Mouse (Mus musculus): ENCODE data around the gene Rab3d. TPM values are rescaled to one million over a fixed set of nuclear protein-coding genes. Genes with fewer than 3 reads are reported as not detected.
A peak's percentile ranks its signal among the peaks of the same experiment; 100 is the strongest.

Rab3d gene
- polyA plus RNA-seq, 1 experiment: 0.07 TPM

GRCm38 (mm10) chr9:21924099-21924493, 6.1 kb upstream of the Rab3d start:
- peaks cover 5% of the 10 kb centered on the region for H3K27me3 ChIP-seq (ENCODE audit: control insufficient read depth)
- H3K36me3 ChIP-seq (ENCODE audit: control insufficient read depth): peaks cover 5% of the 10 kb centered on the region
- H3K4me3 ChIP-seq (replicated peaks): no peak overlapping the region
- H3K4me1 ChIP-seq (ENCODE audit: control insufficient read depth): peaks cover 23% of the 10 kb centered on the region
- no peak for TF ChIP-seq TAL1 (IDR thresholded peaks at IDR 0.05; ENCODE audit: low read length)
- no peak for TF ChIP-seq GATA1 (IDR thresholded peaks at IDR 0.05; ENCODE audit: low read length)
- peaks cover 8% of the 10 kb centered on the region for H3K9me3 ChIP-seq (ENCODE audit: control insufficient read depth, low read length)

GRCm38 (mm10) chr9:21923490-21924098, 5.6 kb upstream of the Rab3d start:
- Histone ChIP-seq H3K9me3 (ENCODE audit: control insufficient read depth, low read length) (peaks cover 8% of the 10 kb centered on the region), H3K4me3 (replicated peaks) (no peak overlapping the region), H3K36me3 (ENCODE audit: control insufficient read depth) (peaks cover 5% of the 10 kb centered on the region), H3K27me3 (ENCODE audit: control insufficient read depth) (peaks cover 5% of the 10 kb centered on the region), H3K4me1 (ENCODE audit: control insufficient read depth) (peaks cover 26% of the 10 kb centered on the region)
- no peak for TF ChIP-seq GATA1 (IDR thresholded peaks at IDR 0.05; ENCODE audit: low read length)
- no peak for TF ChIP-seq TAL1 (IDR thresholded peaks at IDR 0.05; ENCODE audit: low read length)

GRCm38 (mm10) chr9:21923036-21923435, 5.0 kb upstream of the Rab3d start:
- peaks cover 5% of the 10 kb centered on the region for H3K36me3 ChIP-seq (ENCODE audit: control insufficient read depth)
- H3K4me1 ChIP-seq (ENCODE audit: control insufficient read depth): peaks cover 32% of the 10 kb centered on the region
- H3K4me3 ChIP-seq (replicated peaks): no peak overlapping the region
- peaks cover 8% of the 10 kb centered on the region for H3K9me3 ChIP-seq (ENCODE audit: control insufficient read depth, low read length)
- TF ChIP-seq TAL1 (IDR thresholded peaks at IDR 0.05; ENCODE audit: low read length): no peak
- no peak for TF ChIP-seq GATA1 (IDR thresholded peaks at IDR 0.05; ENCODE audit: low read length)
- peaks cover 5% of the 10 kb centered on the region for H3K27me3 ChIP-seq (ENCODE audit: control insufficient read depth)

- peaks cover 5% of the 10 kb centered on the region for H3K36me3 ChIP-seq (ENCODE audit: control insufficient read depth)
- peaks cover 21% of the 10 kb centered on the region for H3K4me1 ChIP-seq (ENCODE audit: control insufficient read depth)
- no peak overlapping the region for H3K4me3 ChIP-seq (replicated peaks)
- H3K27me3 ChIP-seq (ENCODE audit: control insufficient read depth): peaks cover 32% of the 10 kb centered on the region
- H3K9me3 ChIP-seq (ENCODE audit: control insufficient read depth, low read length): peaks cover 8% of the 10 kb centered on the region
- TF ChIP-seq TAL1 (IDR thresholded peaks at IDR 0.05; ENCODE audit: low read length) (no peak), GATA1 (IDR thresholded peaks at IDR 0.05; ENCODE audit: low read length) (no peak)
These were observed 846 bp upstream of the Rab3d start for GRCm38 (mm10) chr9:21918692-21919384.

GRCm38 (mm10) chr9:21917493-21918034, 428 bp downstream of the Rab3d start:
- Histone ChIP-seq H3K36me3 (ENCODE audit: control insufficient read depth) (peaks cover 5% of the 10 kb centered on the region), H3K9me3 (ENCODE audit: control insufficient read depth, low read length) (peaks cover 8% of the 10 kb centered on the region), H3K4me3 (replicated peaks) (peak overlapping the region; percentile 65), H3K27me3 (ENCODE audit: control insufficient read depth) (peaks cover 32% of the 10 kb centered on the region), H3K4me1 (ENCODE audit: control insufficient read depth) (peaks cover 18% of the 10 kb centered on the region)
- no peak for TF ChIP-seq TAL1 (IDR thresholded peaks at IDR 0.05; ENCODE audit: low read length)
- no peak for TF ChIP-seq GATA1 (IDR thresholded peaks at IDR 0.05; ENCODE audit: low read length)

- TF ChIP-seq GATA1 (IDR thresholded peaks at IDR 0.05; ENCODE audit: low read length) (no peak), TAL1 (IDR thresholded peaks at IDR 0.05; ENCODE audit: low read length) (no peak)
These were observed 1.0 kb downstream of the Rab3d start for GRCm38 (mm10) chr9:21916851-21917492.

GRCm38 (mm10) chr9:21909474-21910223, 8.3 kb downstream of the Rab3d start:
- no peak overlapping the region for H3K4me3 ChIP-seq (replicated peaks)
- H3K9me3 ChIP-seq (ENCODE audit: control insufficient read depth, low read length): no peaks in the 10 kb centered on the region
- TF ChIP-seq GATA1 (IDR thresholded peaks at IDR 0.05; ENCODE audit: low read length): no peak
- H3K27me3 ChIP-seq (ENCODE audit: control insufficient read depth): no peaks in the 10 kb centered on the region
- no peaks in the 10 kb centered on the region; the same call in 1 of the 2 replicates for H3K36me3 ChIP-seq (ENCODE audit: control insufficient read depth)
- H3K4me1 ChIP-seq (ENCODE audit: control insufficient read depth): no peaks in the 10 kb centered on the region

More at GRCm38 (mm10) chr9:21916851-21917492, 1.0 kb downstream of the Rab3d start:
- H3K27me3 ChIP-seq (ENCODE audit: control insufficient read depth): peaks cover 32% of the 10 kb centered on the region
- peaks cover 5% of the 10 kb centered on the region for H3K36me3 ChIP-seq (ENCODE audit: control insufficient read depth)
- H3K4me3 ChIP-seq (replicated peaks): peak overlapping the region; percentile 65
- H3K4me1 ChIP-seq (ENCODE audit: control insufficient read depth): peaks cover 18% of the 10 kb centered on the region
- peaks cover 5% of the 10 kb centered on the region for H3K9me3 ChIP-seq (ENCODE audit: control insufficient read depth, low read length)

GRCm38 (mm10) chr9:21908216-21908615, 9.8 kb downstream of the Rab3d start:
- no peak overlapping the region for H3K4me3 ChIP-seq (replicated peaks)
- H3K27me3 ChIP-seq (ENCODE audit: control insufficient read depth): no peaks in the 10 kb centered on the region
- H3K9me3 ChIP-seq (ENCODE audit: control insufficient read depth, low read length): no peaks in the 10 kb centered on the region
- no peaks in the 10 kb centered on the region for H3K36me3 ChIP-seq (ENCODE audit: control insufficient read depth)
- H3K4me1 ChIP-seq (ENCODE audit: control insufficient read depth): no peaks in the 10 kb centered on the region
- TF ChIP-seq GATA1 (IDR thresholded peaks at IDR 0.05; ENCODE audit: low read length) (no peak), TAL1 (IDR thresholded peaks at IDR 0.05; ENCODE audit: low read length) (no peak)
